Mouse (Mus musculus): ENCODE measurements around the gene Aldh1l1.

- TF ChIP-seq TCF12 (IDR thresholded peaks at IDR 0.05; ENCODE audit: low read depth, low read length) (no peak), RAD21 (IDR thresholded peaks at IDR 0.05; ENCODE audit: low read depth, low read length) (no peak), USF1 (IDR thresholded peaks at IDR 0.05; ENCODE audit: low read depth, low read length) (no peak), POLR2A (IDR thresholded peaks at IDR 0.05; ENCODE audit: control insufficient read depth in 1 of 2, insufficient read depth in 1 of 2, low read depth in 1 of 2, low read length in 2 of 2, poor library complexity in 1 of 2) (no peak), CTCF (IDR thresholded peaks at IDR 0.05 in 2 of 3, conservative IDR thresholded peaks at IDR 0.05 in 1 of 3; ENCODE audit: control insufficient read depth in 1 of 3, insufficient read depth in 1 of 3, low read depth in 2 of 3, low read length in 3 of 3, poor library complexity in 1 of 3, severe bottlenecking in 1 of 3) (no peak), JUND (IDR thresholded peaks at IDR 0.05; ENCODE audit: low read depth, low read length) (no peak), MAX (IDR thresholded peaks at IDR 0.05; ENCODE audit: low read length) (no peak), ZC3H11A (IDR thresholded peaks at IDR 0.05; ENCODE audit: low read depth, low read length) (no peak)
Measured at GRCm38 (mm10) chr6:90484249-90484648, 2.0 kb upstream of the Aldh1l1 start.
